Mouse (Mus musculus): ENCODE results near the gene Psmb1.
"Not testable (repeated sequence)": the region's sequence is repeated elsewhere in the genome, so short reads cannot be mapped to it uniquely, and the experiment has no call there.

Psmb1 gene

DNA sequence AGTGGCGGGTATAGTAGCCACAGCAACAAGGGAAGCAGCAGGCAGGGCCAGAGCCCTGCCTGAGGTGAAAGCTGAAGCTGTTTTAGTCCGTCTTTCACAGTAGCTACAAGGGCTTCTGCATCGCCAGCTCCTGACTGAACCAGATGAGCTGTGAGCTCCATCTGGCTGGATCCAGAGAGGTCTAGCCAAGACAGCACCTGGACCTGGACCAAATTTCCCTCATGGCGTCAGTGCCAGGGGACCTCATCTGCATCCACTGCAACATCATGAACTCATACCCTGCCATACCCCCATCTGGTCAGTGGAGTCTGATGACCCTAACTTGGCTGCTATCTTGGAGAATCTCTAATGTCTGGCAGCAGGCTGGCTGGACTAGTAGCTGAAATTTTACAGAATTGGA is 39.8 kb downstream of the Psmb1 start:
- DNase-seq = no peak

GRCm38 (mm10) chr17:15456595-15456994 is 43.0 kb downstream of the Psmb1 start:
- DNase-seq = no peak

- no peak for DNase-seq
Observed at GRCm38 (mm10) chr17:15455203-15455602, 44.3 kb downstream of the Psmb1 start.

- DNase-seq = no peak
Observed at GRCm38 (mm10) chr17:15449606-15450005, 49.9 kb downstream of the Psmb1 start.

GRCm38 (mm10) chr17:15449144-15449543 is 50.4 kb downstream of the Psmb1 start:
- DNase-seq = not testable (repeated sequence)

GRCm38 (mm10) chr17:15447831-15448230 is 51.7 kb downstream of the Psmb1 start:
- no peak for DNase-seq

- DNase-seq = no peak
Observed at GRCm38 (mm10) chr17:15445421-15445820, 54.1 kb downstream of the Psmb1 start.

- peak; percentile 19 for DNase-seq
Observed at GRCm38 (mm10) chr17:15440463-15441121, 59.0 kb downstream of the Psmb1 start.

DNA sequence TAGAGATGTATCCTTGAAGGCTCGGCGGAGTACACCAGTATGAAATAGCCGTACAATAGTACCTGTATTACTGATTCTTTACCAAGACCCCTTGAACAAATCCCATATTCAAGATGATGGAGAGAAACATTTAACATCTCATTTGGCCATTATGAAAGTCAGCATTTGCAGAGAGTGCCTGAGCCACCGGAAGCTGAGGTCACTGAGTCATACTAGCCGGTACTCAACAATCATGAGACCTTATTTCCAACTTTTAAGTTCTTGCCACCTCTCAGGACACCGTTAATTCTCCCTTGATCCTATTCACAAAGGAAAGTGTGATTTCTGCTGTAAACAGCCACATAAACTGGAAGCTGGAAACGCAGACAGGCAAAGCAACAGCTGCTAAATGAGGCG is 59.5 kb downstream of the Psmb1 start:
- DNase-seq = no peak

GRCm38 (mm10) chr17:15434748-15435147 is 64.8 kb downstream of the Psmb1 start:
- no peak for DNase-seq

DNA sequence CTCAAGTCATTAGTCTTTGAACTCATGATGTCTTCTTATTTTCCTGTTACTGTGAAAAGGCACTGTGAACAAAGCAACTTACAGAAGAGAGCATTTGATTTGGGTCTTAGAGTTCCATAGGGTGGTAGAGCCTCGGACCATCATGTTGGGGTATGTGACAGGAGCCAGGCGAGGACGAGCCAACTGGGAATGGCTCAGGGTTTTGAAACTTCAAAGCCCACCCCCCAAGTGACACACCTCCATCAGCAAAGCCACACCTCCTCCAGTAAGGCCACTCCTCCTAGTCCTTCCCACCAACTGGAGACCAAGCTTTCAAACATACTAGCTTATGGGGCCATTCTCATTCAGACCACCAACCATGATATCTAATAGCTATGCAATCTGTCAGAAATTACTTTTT is 67.5 kb downstream of the Psmb1 start:
- DNase-seq = no peak

DNA sequence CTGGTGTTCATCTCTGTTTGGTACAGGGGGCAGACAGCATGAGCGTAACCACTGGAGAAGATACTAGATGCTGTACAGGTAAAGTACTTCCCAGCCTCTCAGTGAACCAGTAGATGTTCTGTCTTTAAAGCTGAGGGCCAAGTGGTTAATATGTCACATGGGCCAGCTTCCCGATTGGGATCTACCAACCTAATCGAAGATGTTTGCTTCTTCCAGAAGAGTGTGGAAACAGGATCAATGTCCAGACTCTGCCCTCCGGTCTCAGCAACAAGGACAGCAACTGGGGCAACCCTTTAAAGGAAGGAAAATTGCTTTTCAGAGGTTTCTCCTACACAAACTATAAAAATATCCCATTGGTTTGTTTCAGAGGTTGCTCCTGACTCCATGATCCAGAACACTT is 68.0 kb downstream of the Psmb1 start:
- DNase-seq = no peak

DNA sequence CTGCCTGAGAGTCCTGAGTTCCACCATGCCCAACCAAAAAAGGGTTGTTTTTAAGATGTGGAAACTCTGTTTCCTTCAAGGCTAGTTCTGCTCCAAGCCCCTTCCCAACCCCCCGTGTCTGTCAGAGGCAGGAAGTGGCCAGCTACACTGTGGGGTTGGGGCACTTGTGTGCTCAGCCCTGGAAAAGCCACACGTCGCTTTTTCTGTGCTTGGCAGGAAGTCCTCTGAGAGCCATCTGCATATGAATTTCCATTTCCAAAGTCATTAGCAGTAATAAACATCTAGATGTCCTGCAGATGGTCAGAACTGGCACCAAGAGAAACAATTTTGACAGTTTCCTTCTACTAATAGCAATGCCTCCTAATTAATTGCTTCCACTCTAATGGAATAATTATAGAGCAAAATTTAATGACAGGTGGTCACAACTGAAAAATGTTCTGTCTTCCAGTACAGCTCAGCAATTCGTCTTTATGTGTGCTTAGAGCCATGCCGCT is 68.5 kb downstream of the Psmb1 start:
- DNase-seq = no peak

GRCm38 (mm10) chr17:15429937-15430336 is 69.6 kb downstream of the Psmb1 start:
- no peak for DNase-seq

DNA sequence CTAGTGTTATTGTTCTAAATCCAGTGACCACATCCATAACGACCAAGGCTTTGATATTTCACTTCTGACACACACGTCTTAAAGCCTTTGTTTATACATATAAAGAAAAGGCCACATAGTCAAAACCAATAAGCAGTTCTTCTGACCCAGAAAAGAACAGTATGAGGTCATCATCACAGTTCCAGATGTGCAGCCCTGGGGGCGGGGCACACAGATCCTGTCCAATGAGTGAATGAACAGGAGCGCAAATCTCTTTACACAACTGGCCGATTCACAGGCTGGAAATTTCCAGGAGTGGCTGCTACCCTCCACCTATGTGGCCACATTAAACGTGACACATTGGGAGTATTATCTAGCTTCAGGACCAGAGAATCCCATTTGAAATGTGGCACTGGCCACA is 70.1 kb downstream of the Psmb1 start:
- DNase-seq = no peak

DNA sequence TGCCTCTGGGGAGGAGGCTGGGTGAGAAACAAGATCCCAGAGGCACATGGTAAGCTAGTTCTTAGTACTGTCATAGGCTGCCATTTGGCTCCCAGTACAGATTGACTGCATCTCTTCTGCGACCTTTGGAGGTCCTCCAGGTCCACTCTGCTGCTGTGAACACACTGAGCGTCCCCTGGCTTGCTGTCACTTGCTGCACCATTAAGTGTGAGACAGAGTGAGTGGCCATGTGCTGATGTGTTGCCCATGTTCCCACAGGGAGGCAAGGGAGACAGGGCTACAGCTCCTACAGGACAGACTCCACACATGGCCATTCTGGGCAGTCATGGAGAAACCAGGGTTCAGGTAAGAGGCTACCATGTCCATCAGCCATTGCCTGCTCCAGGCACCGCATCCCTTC is 73.6 kb downstream of the Psmb1 start:
- no peak for DNase-seq

All from right cerebral cortex, postnatal 4 days (tissue).